25 mouse cellular contexts compared by ENCODE assay signal in genomic region chr7:139413400-139413799, GRCm38 (mm10). TPM values are rescaled to one million over a fixed set of nuclear protein-coding genes. Genes with fewer than 3 reads are reported as not detected.
DNase-seq lines count a peak whose midpoint lies in the region; ATAC-seq lines count a peak whose summit lies in the region.
"Had no signal": no experiment of that assay in that cellular context is flagged by ENCODE, and none has a peak within 500 bp of the region (broad histone marks: within the 10 kb centered on the region; RNA-seq: fewer than 3 reads in every experiment).

No protein-coding gene starts in this region.

- H3K9me3 ChIP-seq in heart, embryonic 16.5 days (replicated peaks; ENCODE audit: control insufficient read depth, low read length): no peaks in the 10 kb centered on the region
- no peaks in the 10 kb centered on the region for H3K9me3 ChIP-seq in lung, embryonic 16.5 days (ENCODE audit: control insufficient read depth, low read length)
- H3K9me3 ChIP-seq in stomach, embryonic 16.5 days (replicated peaks; ENCODE audit: control insufficient read depth, low read length): no peaks in the 10 kb centered on the region
- H3K9me3 ChIP-seq: embryonic facial prominence, embryonic 13.5 days; forebrain, embryonic 12.5 days; heart, embryonic 12.5 days; limb, embryonic 15.5 days; liver, embryonic 15.5 days; midbrain, embryonic 10.5 days; neural tube, embryonic 13.5 days had no signal

- intact Hi-C loops in heart, postnatal 36 days (cut with DNase I): no loop called here

- WGBS in heart, embryonic 16.5 days: 41% methylated on average over 3 of the region's 3 CpGs
- 50% methylated on average over 3 of the region's 3 CpGs for WGBS in lung, embryonic 16.5 days
- whole genome bisulfite sequencing in stomach, embryonic 16.5 days: 59% methylated on average over 3 of the region's 3 CpGs

- H3K36me3 ChIP-seq in heart, embryonic 16.5 days (ENCODE audit: control insufficient read depth, insufficient read depth): no peaks in the 10 kb centered on the region
- no peaks in the 10 kb centered on the region for H3K36me3 ChIP-seq in lung, embryonic 16.5 days (ENCODE audit: control insufficient read depth, insufficient read depth, low read length)
- H3K36me3 ChIP-seq in stomach, embryonic 16.5 days (ENCODE audit: control insufficient read depth, insufficient read depth, low read length): no peaks in the 10 kb centered on the region
- H3K36me3 ChIP-seq: embryonic facial prominence, embryonic 13.5 days; forebrain, embryonic 12.5 days; heart, embryonic 12.5 days; limb, embryonic 15.5 days; liver, embryonic 15.5 days; midbrain, embryonic 10.5 days; neural tube, embryonic 13.5 days had no signal

- H3K9ac ChIP-seq in heart, embryonic 16.5 days (ENCODE audit: low read length): no peak overlapping the region
- no peak overlapping the region; the same call in 1 of the 2 replicates for H3K9ac ChIP-seq in lung, embryonic 16.5 days (ENCODE audit: low read length)
- no peak overlapping the region for H3K9ac ChIP-seq in stomach, embryonic 16.5 days (ENCODE audit: low read length)
- H3K9ac ChIP-seq: embryonic facial prominence, embryonic 13.5 days; forebrain, embryonic 12.5 days; heart, embryonic 12.5 days; limb, embryonic 15.5 days; liver, embryonic 15.5 days; neural tube, embryonic 13.5 days had no signal

- peak; percentile 30 for DNase-seq in adrenal gland, postnatal 10 days
- DNase-seq in adrenal gland, postnatal 25 days: no peak
- no peak for DNase-seq in heart, postnatal 36 days
- DNase-seq in lung, postnatal 4 days: no peak
- DNase-seq in c-Kit-positive CD71-positive TER-119-positive erythroid progenitor cells, embryonic 14.5 days (ENCODE audit: low spot score): no peak
- DNase-seq: cerebellum, adult 18-20 months; cerebellum, postnatal 25 days; embryo, embryonic 11 days; kidney, adult 9 months; kidney, postnatal 14 days; left cerebral cortex, postnatal 4 days; thymus, postnatal 14 days had no signal

- no peak overlapping the region for H3K4me2 ChIP-seq in heart, embryonic 16.5 days (ENCODE audit: low read depth, low read length)
- no peak overlapping the region for H3K4me2 ChIP-seq in lung, embryonic 16.5 days (ENCODE audit: low read depth, low read length)
- H3K4me2 ChIP-seq in stomach, embryonic 16.5 days (ENCODE audit: low read depth, low read length): no peak overlapping the region
- H3K4me2 ChIP-seq: embryonic facial prominence, embryonic 13.5 days; forebrain, embryonic 12.5 days; heart, embryonic 12.5 days; limb, embryonic 15.5 days; liver, embryonic 15.5 days; neural tube, embryonic 13.5 days had no signal

- peak overlapping the region; percentile 2 for H3K27ac ChIP-seq in heart, embryonic 16.5 days (ENCODE audit: low read length)
- peak overlapping the region; percentile 88; the same call in 1 of the 2 replicates for H3K27ac ChIP-seq in lung, embryonic 16.5 days (ENCODE audit: low read length)
- H3K27ac ChIP-seq in stomach, embryonic 16.5 days (ENCODE audit: low read length): 0 out of 2 replicates have a peak overlapping the region, but pooled peaks have one; percentile 28
- H3K27ac ChIP-seq: forebrain, embryonic 12.5 days; limb, embryonic 15.5 days; liver, embryonic 15.5 days; midbrain, embryonic 10.5 days; neural tube, embryonic 13.5 days had no signal

- H3K4me3 ChIP-seq in heart, embryonic 16.5 days (ENCODE audit: low read length): no peak overlapping the region
- H3K4me3 ChIP-seq in lung, embryonic 16.5 days (ENCODE audit: low read length): no peak overlapping the region
- no peak overlapping the region for H3K4me3 ChIP-seq in stomach, embryonic 16.5 days (replicated peaks; ENCODE audit: low read length)
- H3K4me3 ChIP-seq: embryonic facial prominence, embryonic 13.5 days; erythroblast, embryonic 14.5 days; forebrain, embryonic 12.5 days; heart, embryonic 12.5 days; limb, embryonic 15.5 days; liver, embryonic 15.5 days; midbrain, embryonic 10.5 days; myocyte; neural tube, embryonic 13.5 days had no signal

- no peaks in the 10 kb centered on the region for H3K27me3 ChIP-seq in heart, embryonic 16.5 days (ENCODE audit: control insufficient read depth, insufficient read depth, low read length)
- H3K27me3 ChIP-seq in lung, embryonic 16.5 days (ENCODE audit: control insufficient read depth, insufficient read depth, low read depth, low read length): no peaks in the 10 kb centered on the region
- H3K27me3 ChIP-seq in stomach, embryonic 16.5 days (ENCODE audit: control insufficient read depth, insufficient read depth, low read length): no peaks in the 10 kb centered on the region
- H3K27me3 ChIP-seq: embryonic facial prominence, embryonic 13.5 days; forebrain, embryonic 12.5 days; heart, embryonic 12.5 days; limb, embryonic 15.5 days; liver, embryonic 15.5 days; neural tube, embryonic 13.5 days had no signal

- H3K4me1 ChIP-seq in heart, embryonic 16.5 days (ENCODE audit: control insufficient read depth, insufficient read depth, low read length): peaks cover 78% of the 10 kb centered on the region
- H3K4me1 ChIP-seq in lung, embryonic 16.5 days (replicated peaks; ENCODE audit: control insufficient read depth, insufficient read depth, low read length): peaks cover 73% of the 10 kb centered on the region
- peaks cover 52% of the 10 kb centered on the region for H3K4me1 ChIP-seq in stomach, embryonic 16.5 days (ENCODE audit: control insufficient read depth, insufficient read depth, low read length)

- ATAC-seq in heart, embryonic 16.5 days (replicated peaks; ENCODE audit: extremely low read depth, insufficient read depth, low FRiP score): no peak
- no peak for ATAC-seq in lung, embryonic 16.5 days (ENCODE audit: low read depth)
- no peak for ATAC-seq in stomach, embryonic 16.5 days (ENCODE audit: insufficient read depth, low FRiP score)
- ATAC-seq: midbrain, embryonic 16.5 days had no signal

RNA-seq across cellular contexts. Expression of gene Inpp5a, which starts 24.5 kb away (rescaled TPM):
- total RNA-seq in adrenal gland, postnatal 10 days (2021): 10 to 100 TPM; 59.4 to 64.1 TPM
- 67.4 and 93.7 TPM in 2 replicates for total RNA-seq in adrenal gland, postnatal 25 days (2021)
- 47.4 and 54.8 TPM in 2 replicates for polyA plus RNA-seq in heart, embryonic 16.5 days (2015; fragmentation: Nextera tagmentation; extraction: Ambion mirVana)
- 100 to 1,000 TPM; 273 to 286 TPM for total RNA-seq in heart, postnatal 36 days (2021)
- 26.8 and 28.8 TPM in 2 replicates for polyA plus RNA-seq in lung, embryonic 16.5 days (2015; fragmentation: Nextera tagmentation; extraction: Ambion mirVana)
- 20.0 and 21.3 TPM in 2 replicates for polyA plus RNA-seq in stomach, embryonic 16.5 days (2015; fragmentation: Nextera tagmentation; extraction: Ambion mirVana)

Comparison
In these comparisons a context has a peak if more than half of its experiments do, and no peak if none do; other contexts are left out.
1. H3K27ac ChIP-seq: peak in every context shown above with its lines; median percentile 88 in lung, embryonic 16.5 days; 28 in stomach, embryonic 16.5 days; 2 in heart, embryonic 16.5 days.